Mouse (Mus musculus): Measurements from ENCODE around the gene Phf21a. TPM values are rescaled to one million over a fixed set of nuclear protein-coding genes. Genes with fewer than 3 reads are reported as not detected.
"Not testable (repeated sequence)": the region's sequence is repeated elsewhere in the genome, so short reads cannot be mapped to it uniquely, and the experiment has no call there.

Phf21a gene
- polyA plus RNA-seq, 1 experiment, result 52.2 TPM

DNA sequence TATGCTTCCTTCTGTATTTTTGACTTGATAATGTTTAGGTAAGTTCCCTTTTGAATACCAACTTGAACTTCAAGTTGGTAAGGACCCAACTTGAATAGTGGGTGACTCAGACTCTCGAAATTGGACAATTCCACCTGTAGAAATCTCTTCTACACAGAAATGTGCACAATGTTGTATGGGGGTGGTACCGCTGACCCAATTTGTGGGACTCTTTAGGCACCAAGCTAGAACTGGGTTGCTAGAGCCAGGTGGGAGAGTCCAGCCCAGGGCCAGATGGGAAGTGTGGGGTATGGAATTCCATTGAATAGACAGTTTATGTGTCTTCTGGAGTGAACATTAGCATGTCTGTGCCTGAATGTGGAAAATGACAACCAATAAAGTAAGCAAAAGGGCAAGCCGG, 302.6 kb downstream of the Phf21a start:
- Histone ChIP-seq H3K9me3 (replicated peaks; ENCODE audit: control insufficient read depth, insufficient read depth, low read length, poor library complexity, severe bottlenecking) (no peaks in the 10 kb centered on the region), H3K4me1 (ENCODE audit: control insufficient read depth, insufficient read depth, low read length) (no peaks in the 10 kb centered on the region), H3K9ac (ENCODE audit: low read depth, poor library complexity, severe bottlenecking) (no peak overlapping the region), H3K4me3 (ENCODE audit: low read depth, low read length) (no peak overlapping the region), H3K36me3 (ENCODE audit: control insufficient read depth, insufficient read depth, low read length, poor library complexity, severe bottlenecking) (no peaks in the 10 kb centered on the region), H3K27me3 (ENCODE audit: control insufficient read depth, insufficient read depth, low read length, poor library complexity, severe bottlenecking) (no peaks in the 10 kb centered on the region), H3K27ac (ENCODE audit: insufficient read depth, low read length) (no peak overlapping the region)
- no peak for TF ChIP-seq POLR2A (IDR thresholded peaks at IDR 0.05; ENCODE audit: insufficient read depth, low read length)
- no peak for TF ChIP-seq EP300 (IDR thresholded peaks at IDR 0.05; ENCODE audit: insufficient read depth, low read depth, low read length)
- TF ChIP-seq CTCF (IDR thresholded peaks at IDR 0.05; ENCODE audit: low read depth, low read length), result no peak

- Histone ChIP-seq H3K9ac (ENCODE audit: low read depth, poor library complexity, severe bottlenecking) (no peak overlapping the region), H3K9me3 (replicated peaks; ENCODE audit: control insufficient read depth, insufficient read depth, low read length, poor library complexity, severe bottlenecking) (no peaks in the 10 kb centered on the region), H3K4me1 (ENCODE audit: control insufficient read depth, insufficient read depth, low read length) (peaks cover 2% of the 10 kb centered on the region), H3K4me3 (ENCODE audit: low read depth, low read length) (no peak overlapping the region), H3K36me3 (ENCODE audit: control insufficient read depth, insufficient read depth, low read length, poor library complexity, severe bottlenecking) (no peaks in the 10 kb centered on the region), H3K27ac (ENCODE audit: insufficient read depth, low read length) (no peak overlapping the region), H3K27me3 (ENCODE audit: control insufficient read depth, insufficient read depth, low read length, poor library complexity, severe bottlenecking) (no peaks in the 10 kb centered on the region)
- TF ChIP-seq CTCF (IDR thresholded peaks at IDR 0.05; ENCODE audit: low read depth, low read length) (no peak), POLR2A (IDR thresholded peaks at IDR 0.05; ENCODE audit: insufficient read depth, low read length) (no peak)
Observed at GRCm38 (mm10) chr2:92397436-92397835, 304.5 kb downstream of the Phf21a start.

DNA sequence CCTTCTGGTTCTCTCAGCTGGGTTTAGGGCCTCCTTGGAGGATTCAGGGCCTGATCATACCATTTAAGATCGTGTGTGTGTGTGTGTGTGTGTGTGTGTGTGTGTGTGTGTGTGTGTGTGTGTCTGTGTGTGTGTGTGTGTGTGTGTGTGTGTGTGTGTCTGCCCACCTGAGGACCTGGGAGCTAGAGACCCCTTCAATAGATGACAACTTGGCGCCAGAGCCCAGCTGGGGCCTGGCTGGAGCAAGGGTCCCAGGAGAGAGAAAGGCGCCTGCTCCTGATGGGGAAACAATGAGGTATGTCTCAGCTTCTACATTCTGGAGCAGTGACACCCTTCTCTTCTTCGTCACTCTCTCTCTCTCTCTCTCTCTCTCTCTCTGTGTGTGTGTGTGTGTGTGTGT, 307.0 kb downstream of the Phf21a start:
- H3K27me3 ChIP-seq (ENCODE audit: control insufficient read depth, insufficient read depth, low read length, poor library complexity, severe bottlenecking); H3K27ac ChIP-seq (ENCODE audit: insufficient read depth, low read length); H3K36me3 ChIP-seq (ENCODE audit: control insufficient read depth, insufficient read depth, low read length, poor library complexity, severe bottlenecking); H3K4me3 ChIP-seq (ENCODE audit: low read depth, low read length); H3K9me3 ChIP-seq (replicated peaks; ENCODE audit: control insufficient read depth, insufficient read depth, low read length, poor library complexity, severe bottlenecking); H3K4me1 ChIP-seq (ENCODE audit: control insufficient read depth, insufficient read depth, low read length); H3K9ac ChIP-seq (ENCODE audit: low read depth, poor library complexity, severe bottlenecking): not testable (repeated sequence)

- Histone ChIP-seq H3K4me3 (ENCODE audit: low read depth, low read length) (peak overlapping the region; percentile 85), H3K27me3 (ENCODE audit: control insufficient read depth, insufficient read depth, low read length, poor library complexity, severe bottlenecking) (no peaks in the 10 kb centered on the region), H3K27ac (ENCODE audit: insufficient read depth, low read length) (no peak overlapping the region)
Observed at GRCm38 (mm10) chr2:92400682-92401081, 307.8 kb downstream of the Phf21a start.

GRCm38 (mm10) chr2:92401091-92401561, 308.2 kb downstream of the Phf21a start, which contains the start of gene Mapk8ip1:
Gene Mapk8ip1 (minus strand): TSS chr2:92401263.
- Histone ChIP-seq H3K27me3 (ENCODE audit: control insufficient read depth, insufficient read depth, low read length, poor library complexity, severe bottlenecking) (no peaks in the 10 kb centered on the region), H3K9ac (ENCODE audit: low read depth, poor library complexity, severe bottlenecking) (peak within 1 kb of the TSS; percentile 87), H3K4me3 (ENCODE audit: low read depth, low read length) (peak within 1 kb of the TSS; percentile 85), H3K9me3 (replicated peaks; ENCODE audit: control insufficient read depth, insufficient read depth, low read length, poor library complexity, severe bottlenecking) (no peaks in the 10 kb centered on the region), H3K27ac (ENCODE audit: insufficient read depth, low read length) (no peak within 1 kb of the TSS), H3K36me3 (ENCODE audit: control insufficient read depth, insufficient read depth, low read length, poor library complexity, severe bottlenecking) (no peaks in the 10 kb centered on the region), H3K4me1 (ENCODE audit: control insufficient read depth, insufficient read depth, low read length) (peaks cover 2% of the 10 kb centered on the region)
- no peak for TF ChIP-seq EP300 (IDR thresholded peaks at IDR 0.05; ENCODE audit: insufficient read depth, low read depth, low read length)
- TF ChIP-seq CTCF (IDR thresholded peaks at IDR 0.05; ENCODE audit: low read depth, low read length), result no peak
- no peak for TF ChIP-seq POLR2A (IDR thresholded peaks at IDR 0.05; ENCODE audit: insufficient read depth, low read length)

More at GRCm38 (mm10) chr2:92400682-92401081, 307.8 kb downstream of the Phf21a start:
- TF ChIP-seq CTCF (IDR thresholded peaks at IDR 0.05; ENCODE audit: low read depth, low read length) (no peak), POLR2A (IDR thresholded peaks at IDR 0.05; ENCODE audit: insufficient read depth, low read length) (no peak), EP300 (IDR thresholded peaks at IDR 0.05; ENCODE audit: insufficient read depth, low read depth, low read length) (no peak)
- H3K4me1 ChIP-seq (ENCODE audit: control insufficient read depth, insufficient read depth, low read length), result peaks cover 2% of the 10 kb centered on the region
- H3K9ac ChIP-seq (ENCODE audit: low read depth, poor library complexity, severe bottlenecking), result peak overlapping the region; percentile 87
- H3K9me3 ChIP-seq (replicated peaks; ENCODE audit: control insufficient read depth, insufficient read depth, low read length, poor library complexity, severe bottlenecking), result no peaks in the 10 kb centered on the region
- H3K36me3 ChIP-seq (ENCODE audit: control insufficient read depth, insufficient read depth, low read length, poor library complexity, severe bottlenecking), result no peaks in the 10 kb centered on the region

DNA sequence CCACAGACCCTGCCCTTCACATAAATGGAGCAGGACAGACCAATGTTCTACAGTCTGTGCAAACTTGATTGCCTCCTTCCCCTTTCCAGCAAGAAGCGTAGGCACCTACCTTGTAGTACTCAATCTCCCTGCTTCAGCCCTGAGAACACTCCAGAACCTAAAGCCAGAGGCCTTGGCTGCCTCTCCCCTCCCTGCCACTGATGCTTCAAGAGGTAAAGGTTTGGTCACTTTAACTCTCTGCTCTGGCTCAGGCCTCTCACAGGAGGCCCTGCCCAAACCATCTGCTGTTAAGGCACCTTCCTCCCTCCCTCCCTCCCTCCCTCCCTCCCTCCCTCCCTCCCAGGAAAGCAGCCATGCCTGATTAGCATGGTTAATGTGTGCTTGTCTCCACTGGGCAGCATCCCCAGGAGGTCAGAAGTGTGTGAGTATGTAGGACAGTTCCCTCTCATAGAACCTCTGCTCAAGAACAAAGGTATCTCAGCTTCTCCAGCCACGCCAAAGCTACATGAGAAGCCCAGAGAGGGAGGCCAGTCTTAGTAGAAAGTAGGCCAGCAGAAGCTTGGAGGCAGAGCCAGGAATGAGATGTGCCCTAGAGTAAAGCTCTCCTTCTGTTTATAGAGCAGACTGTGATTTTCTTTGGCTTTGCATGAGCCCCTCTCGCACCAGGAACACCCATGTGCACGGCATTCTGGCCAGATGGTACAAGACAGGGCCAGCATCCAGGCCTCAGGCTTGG, 309.8 kb downstream of the Phf21a start:
- Histone ChIP-seq H3K4me1 (ENCODE audit: control insufficient read depth, insufficient read depth, low read length) (peaks cover 2% of the 10 kb centered on the region), H3K4me3 (ENCODE audit: low read depth, low read length) (no peak overlapping the region), H3K27me3 (ENCODE audit: control insufficient read depth, insufficient read depth, low read length, poor library complexity, severe bottlenecking) (no peaks in the 10 kb centered on the region), H3K9me3 (replicated peaks; ENCODE audit: control insufficient read depth, insufficient read depth, low read length, poor library complexity, severe bottlenecking) (no peaks in the 10 kb centered on the region), H3K27ac (ENCODE audit: insufficient read depth, low read length) (no peak overlapping the region), H3K9ac (ENCODE audit: low read depth, poor library complexity, severe bottlenecking) (no peak overlapping the region), H3K36me3 (ENCODE audit: control insufficient read depth, insufficient read depth, low read length, poor library complexity, severe bottlenecking) (no peaks in the 10 kb centered on the region)
- TF ChIP-seq POLR2A (IDR thresholded peaks at IDR 0.05; ENCODE audit: insufficient read depth, low read length) (no peak), EP300 (IDR thresholded peaks at IDR 0.05; ENCODE audit: insufficient read depth, low read depth, low read length) (no peak)
